Mouse (Mus musculus): ENCODE measurements around the gene Trpm6. TPM values are rescaled to one million over a fixed set of nuclear protein-coding genes. Genes with fewer than 3 reads are reported as not detected.

Gene Trpm6
- total RNA-seq (2022): under 1 TPM; 0.28 to 0.68 (median 0.50) TPM

- no peak for DNase-seq (ENCODE audit: low spot score in 2 of 2)
Measured at GRCm38 (mm10) chr19:18749598-18750339, at the start of gene Trpm6. Trpm6 (plus strand) TSS chr19:18749983.

GRCm38 (mm10) chr19:18708101-18708500 lies 41.7 kb upstream of the Trpm6 start:
- no peak for DNase-seq (ENCODE audit: low spot score in 2 of 2)

DNA sequence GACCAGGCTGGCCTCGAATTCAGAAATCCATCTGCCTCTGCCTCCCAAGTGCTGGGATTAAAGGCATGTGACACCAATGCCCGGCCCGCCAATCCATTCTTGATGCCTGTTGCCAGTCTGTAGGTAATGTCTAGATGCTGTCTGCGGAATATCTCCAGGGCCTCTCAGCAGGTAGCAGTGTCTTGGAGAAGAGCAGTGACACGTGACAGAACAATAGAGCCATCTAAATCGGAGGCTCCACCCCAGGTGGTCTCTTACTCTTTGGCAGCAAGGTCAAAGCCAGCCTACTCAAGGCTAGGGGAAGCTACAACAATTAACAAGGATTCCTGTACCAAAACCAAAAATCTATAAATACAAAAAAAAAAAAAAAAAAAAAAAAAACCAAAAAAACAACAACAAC lies 38.9 kb upstream of the Trpm6 start:
- DNase-seq (ENCODE audit: low spot score in 2 of 2): no peak

DNA sequence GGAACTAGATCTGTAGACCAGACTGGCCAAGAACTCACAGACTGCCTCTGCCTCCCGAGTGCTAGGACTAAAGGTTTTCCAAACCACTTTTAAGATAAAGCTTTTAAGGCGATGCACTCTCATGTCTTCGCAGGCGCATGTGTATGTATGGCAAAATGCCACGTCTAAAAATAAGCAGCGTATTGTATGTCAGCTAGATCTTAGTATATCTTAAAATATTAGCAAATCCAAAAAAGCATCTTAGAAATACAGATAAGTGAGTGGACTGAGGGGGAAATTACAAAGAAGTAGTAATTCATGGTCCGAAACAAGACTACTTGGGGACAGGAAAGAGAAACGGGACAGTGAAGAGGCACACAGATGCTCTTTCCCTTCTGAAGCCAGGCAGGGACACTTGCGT lies 38.2 kb upstream of the Trpm6 start:
- DNase-seq (ENCODE audit: low spot score in 2 of 2): no peak

- no peak for DNase-seq (ENCODE audit: low spot score in 2 of 2)
Measured at GRCm38 (mm10) chr19:18712153-18712865, 37.5 kb upstream of the Trpm6 start.

DNA sequence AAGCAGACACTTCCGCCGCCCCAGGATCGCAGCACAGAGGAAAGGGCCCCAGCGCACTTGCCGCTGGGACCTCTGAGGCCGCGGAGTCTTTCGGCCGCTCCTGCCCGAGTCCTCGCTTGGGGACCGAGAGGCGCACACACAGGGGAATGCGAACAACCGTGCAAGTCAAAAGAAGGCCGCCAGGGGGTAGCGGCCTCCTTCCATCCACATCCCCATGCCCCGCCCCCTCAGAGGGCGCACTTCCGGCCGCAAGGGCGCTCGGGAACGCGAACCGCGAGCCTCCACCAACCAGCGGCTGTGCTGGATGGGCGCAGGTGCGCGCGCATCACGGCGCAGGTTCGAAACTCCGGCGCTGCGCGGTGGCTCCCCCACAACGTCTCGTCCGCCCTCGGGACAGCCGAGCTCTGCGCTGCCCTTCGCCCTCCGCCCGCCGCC lies 36.9 kb upstream of the Trpm6 start, which contains the start of gene D030056L22Rik:
TSS of gene D030056L22Rik (plus strand) at position 328 of the 435 bp plus-strand sequence.
- DNase-seq (ENCODE audit: low spot score in 2 of 2): peak; percentile 95 to 98

- DNase-seq (ENCODE audit: low spot score in 2 of 2): peak; percentile 29 to 31
Measured at GRCm38 (mm10) chr19:18713357-18713756, 36.4 kb upstream of the Trpm6 start.

DNA sequence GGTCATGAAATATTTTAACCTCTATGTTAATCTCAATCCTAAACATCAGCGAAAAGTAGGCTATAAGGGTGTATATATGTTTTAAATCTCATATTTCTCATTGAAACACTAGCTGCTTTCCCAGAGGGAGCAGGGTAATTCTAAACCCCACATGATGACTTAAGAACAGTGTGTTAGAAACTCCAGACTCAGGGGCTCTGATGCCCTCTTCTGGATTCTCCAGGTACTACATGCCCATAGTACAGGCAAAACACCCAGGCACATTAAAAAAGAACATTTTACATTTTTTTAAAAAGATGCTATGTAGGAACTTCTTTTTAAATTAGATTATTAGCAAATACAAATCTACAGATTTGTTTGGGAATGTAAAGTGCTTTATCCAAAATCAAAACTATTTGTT lies 33.4 kb upstream of the Trpm6 start:
- peak; percentile 22 to 69 for DNase-seq (ENCODE audit: low spot score in 2 of 2)

GRCm38 (mm10) chr19:18720337-18720736 lies 29.4 kb upstream of the Trpm6 start:
- DNase-seq (ENCODE audit: low spot score in 2 of 2): no peak

DNA sequence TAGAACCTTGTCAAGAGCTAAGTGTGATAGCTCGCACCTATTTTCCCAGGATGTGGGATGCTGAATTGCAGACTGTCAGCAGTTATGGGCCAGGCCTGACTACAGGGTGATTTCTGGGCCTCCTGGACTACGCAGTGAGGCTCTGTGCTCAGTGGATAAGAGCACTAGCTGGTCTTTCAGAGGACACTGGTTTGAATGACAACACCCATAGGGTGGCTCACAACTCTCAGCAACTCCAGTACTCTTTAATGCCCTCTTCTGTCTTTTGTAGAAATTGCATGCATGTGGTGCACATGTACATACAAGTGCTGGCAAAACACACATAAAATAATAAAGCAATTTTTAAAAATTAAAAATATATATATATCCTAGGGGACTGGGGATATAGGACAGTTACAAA lies 24.6 kb upstream of the Trpm6 start:
- DNase-seq (ENCODE audit: low spot score in 2 of 2): no peak

DNA sequence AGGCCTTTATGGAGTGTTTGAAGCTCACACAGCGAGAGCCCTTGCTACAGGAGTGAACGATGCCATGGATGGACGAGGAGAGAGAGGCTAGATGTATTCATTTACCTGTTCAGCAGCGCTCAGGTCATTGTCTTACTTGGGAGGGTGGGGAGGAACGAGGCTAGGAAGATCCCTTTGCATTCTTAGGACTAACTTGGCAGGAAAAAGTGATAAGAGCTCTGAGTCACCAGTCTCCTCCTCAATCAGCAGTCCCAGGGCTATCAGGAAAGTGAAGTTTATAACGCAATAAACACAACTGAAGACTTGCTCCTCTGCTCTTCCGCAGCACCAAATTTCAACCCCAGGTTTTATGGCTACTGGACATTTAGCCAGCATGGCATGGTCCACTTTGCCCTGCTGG lies 19.5 kb upstream of the Trpm6 start:
- DNase-seq (ENCODE audit: low spot score in 2 of 2): no peak

GRCm38 (mm10) chr19:18731077-18731476 lies 18.7 kb upstream of the Trpm6 start:
- no peak for DNase-seq (ENCODE audit: low spot score in 2 of 2)

DNA sequence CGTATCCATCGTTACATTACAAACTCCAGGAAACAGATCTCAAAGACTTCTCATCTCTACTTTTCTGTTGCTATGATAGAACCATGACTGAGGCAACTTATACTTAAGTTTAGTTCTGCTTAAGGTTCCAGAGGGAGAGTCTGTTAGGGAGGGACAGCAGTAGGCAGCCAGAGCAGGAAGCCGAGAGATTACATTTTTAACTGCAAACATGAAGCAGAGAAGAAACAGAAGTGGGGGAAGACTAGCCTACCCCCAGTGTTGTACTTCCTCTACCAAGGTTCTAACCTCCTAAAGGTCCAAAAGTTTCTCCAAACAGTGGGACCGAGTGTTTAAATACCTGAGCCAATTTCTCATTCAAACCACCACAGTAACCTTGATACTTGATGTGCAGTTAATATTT lies 13.9 kb upstream of the Trpm6 start:
- DNase-seq (ENCODE audit: low spot score in 2 of 2): no peak

- no peak for DNase-seq (ENCODE audit: low spot score in 2 of 2)
Measured at GRCm38 (mm10) chr19:18739146-18739545, 10.6 kb upstream of the Trpm6 start.

DNA sequence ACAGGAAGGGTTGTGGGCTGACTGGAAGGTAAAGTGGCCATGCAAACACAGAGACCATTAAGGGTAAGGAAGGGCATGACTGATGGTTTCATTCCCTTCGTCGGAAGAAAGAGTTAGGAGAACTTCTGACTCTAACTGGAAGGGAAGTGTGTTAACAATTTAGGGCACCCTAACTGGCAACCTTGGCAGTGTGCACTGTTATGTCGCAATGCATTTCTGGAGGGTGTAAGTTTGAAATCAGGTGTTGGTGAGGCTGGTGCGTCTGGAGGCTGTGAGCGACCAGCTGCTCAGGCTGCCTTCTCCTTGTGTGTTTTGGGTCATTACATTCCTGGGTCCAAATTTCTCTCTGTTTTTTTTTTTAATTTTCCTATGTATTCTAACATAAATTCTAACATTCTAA lies 5.8 kb upstream of the Trpm6 start:
- DNase-seq (ENCODE audit: low spot score in 2 of 2): no peak

DNA sequence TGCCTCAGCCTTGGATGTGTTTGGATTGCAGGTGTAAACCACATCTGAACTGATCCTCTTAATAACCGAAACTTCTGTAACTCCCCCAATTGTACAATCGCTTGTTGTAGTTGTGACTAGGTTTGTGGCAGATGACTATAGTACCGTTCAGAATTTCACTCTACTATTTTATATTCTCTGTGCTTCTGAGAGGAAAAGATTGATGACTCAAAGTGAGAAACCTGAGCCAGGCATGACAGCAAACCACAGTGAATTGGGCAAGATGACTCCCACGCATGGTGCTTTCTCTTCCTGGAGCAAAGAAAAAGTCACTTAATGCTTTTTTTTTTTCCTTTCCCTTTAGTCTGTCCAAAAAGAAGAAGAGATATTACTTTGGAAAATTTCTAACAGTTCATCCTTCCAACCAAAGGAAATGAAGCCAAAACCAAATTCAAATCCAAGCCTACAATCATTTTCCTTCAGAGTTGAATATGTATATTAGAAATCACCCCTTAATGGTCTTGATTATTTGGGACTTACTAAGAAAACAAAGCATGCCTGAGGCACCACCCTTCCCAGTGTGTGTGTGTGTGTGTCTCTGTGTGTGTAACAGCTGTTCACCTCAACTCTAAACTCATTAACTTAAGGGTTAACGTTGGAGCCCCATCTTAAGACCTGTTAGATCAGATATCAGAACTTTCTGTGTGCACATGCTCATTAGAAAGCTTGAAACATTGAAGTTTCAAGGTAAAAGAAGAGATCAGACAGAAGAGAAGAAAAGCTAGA lies 3.0 kb upstream of the Trpm6 start:
- no peak for DNase-seq (ENCODE audit: low spot score in 2 of 2)

DNA sequence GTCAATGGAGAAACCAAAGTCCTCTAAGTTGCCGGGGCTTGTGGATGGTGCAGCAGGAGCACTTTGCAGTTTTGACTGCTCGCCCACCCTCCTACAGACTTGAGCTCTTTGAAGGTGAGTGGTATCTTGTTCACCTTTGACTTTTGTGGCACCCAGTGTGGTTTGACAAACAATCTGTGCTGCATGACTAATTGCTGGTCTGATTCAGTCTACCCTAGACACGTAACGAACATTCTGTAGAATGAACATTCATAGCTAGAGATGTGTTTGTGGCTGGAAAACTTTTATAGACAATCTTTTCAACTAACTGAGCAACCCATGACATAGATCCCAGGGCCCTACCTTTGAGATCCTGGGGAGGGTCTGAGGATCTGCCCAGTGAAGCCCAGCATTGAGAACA lies 2.4 kb upstream of the Trpm6 start:
- DNase-seq (ENCODE audit: low spot score in 2 of 2): no peak

DNA sequence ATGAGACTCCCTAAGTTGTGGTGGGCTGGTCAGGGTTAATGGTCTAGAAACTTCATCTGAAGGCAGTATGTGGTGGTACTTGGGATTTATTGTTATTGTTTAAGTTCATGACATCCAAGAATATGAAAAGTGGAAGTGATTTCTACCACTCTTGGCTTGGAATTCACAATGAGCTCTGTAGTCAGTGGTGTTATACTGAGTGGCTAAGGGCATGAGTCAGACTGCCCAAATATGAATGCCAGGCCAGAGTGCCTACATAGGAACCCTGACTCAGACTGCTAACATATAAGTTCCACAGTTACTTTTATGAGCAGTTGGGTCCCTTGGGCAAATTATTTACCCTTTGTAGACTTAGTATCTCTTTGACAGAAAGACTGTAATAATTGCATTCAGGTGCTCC lies 7.4 kb downstream of the Trpm6 start:
- no peak for DNase-seq (ENCODE audit: low spot score in 2 of 2)

- DNase-seq (ENCODE audit: low spot score in 2 of 2): no peak
Measured at GRCm38 (mm10) chr19:18757706-18758105, 7.9 kb downstream of the Trpm6 start.

GRCm38 (mm10) chr19:18758269-18758668 lies 8.5 kb downstream of the Trpm6 start:
- no peak for DNase-seq (ENCODE audit: low spot score in 2 of 2)

- DNase-seq (ENCODE audit: low spot score in 2 of 2): no peak
Measured at GRCm38 (mm10) chr19:18758916-18759315, 9.1 kb downstream of the Trpm6 start.

DNA sequence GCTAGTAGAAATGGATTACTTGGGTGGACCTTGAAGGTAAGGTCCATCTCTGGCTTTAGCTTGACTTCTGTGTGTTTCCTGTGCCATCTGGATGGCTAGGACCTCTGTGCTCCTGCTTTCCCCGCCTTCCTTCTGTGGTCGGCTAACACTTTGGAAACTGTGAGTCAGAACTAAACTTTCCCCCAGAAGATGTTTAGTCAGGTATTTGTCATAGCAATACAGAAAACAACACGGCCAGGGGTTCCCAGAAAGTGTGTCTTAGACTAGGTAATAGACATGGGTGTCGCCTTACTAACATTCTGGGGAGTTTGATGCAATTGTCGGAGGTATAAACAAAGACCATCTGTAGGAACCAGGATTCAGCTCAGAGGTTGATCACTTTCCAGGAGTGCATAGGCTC lies 16.6 kb downstream of the Trpm6 start:
- DNase-seq (ENCODE audit: low spot score in 2 of 2): no peak

All from layer of hippocampus, adult 8-10 months (tissue).